Mouse (Mus musculus) bone marrow macrophage, adult 2 months (primary cell): ENCODE measurements around the gene Ube2k.

ENCODE experiments used
- CTCF ChIP-seq: IDR thresholded peaks from 2 replicates; pipeline ENCODE4 v1.5.1; 2012; ENCODE audit warnings: low read depth, mild to moderate bottlenecking, low read length, moderate library complexity
- POLR2A ChIP-seq: IDR thresholded peaks from 2 replicates; pipeline ENCODE4 v1.6.1; 2012; ENCODE audit warnings: mild to moderate bottlenecking, low read depth, low read length, borderline replicate concordance

- no peak for TF ChIP-seq CTCF
- no peak for TF ChIP-seq POLR2A
These were observed 49.7 kb upstream of the Ube2k start for GRCm38 (mm10) chr5:65487381-65487780.
